Mouse (Mus musculus): ENCODE measurements around the gene Ndel1. TPM values are rescaled to one million over a fixed set of nuclear protein-coding genes. Genes with fewer than 3 reads are reported as not detected.

Ndel1 gene
- total RNA-seq (2014; rRNA removed): 41.3 and 45.8 TPM in 2 replicates
- polyA plus RNA-seq (2012; rRNA removed): 27.5 and 33.8 TPM in 2 replicates

DNA sequence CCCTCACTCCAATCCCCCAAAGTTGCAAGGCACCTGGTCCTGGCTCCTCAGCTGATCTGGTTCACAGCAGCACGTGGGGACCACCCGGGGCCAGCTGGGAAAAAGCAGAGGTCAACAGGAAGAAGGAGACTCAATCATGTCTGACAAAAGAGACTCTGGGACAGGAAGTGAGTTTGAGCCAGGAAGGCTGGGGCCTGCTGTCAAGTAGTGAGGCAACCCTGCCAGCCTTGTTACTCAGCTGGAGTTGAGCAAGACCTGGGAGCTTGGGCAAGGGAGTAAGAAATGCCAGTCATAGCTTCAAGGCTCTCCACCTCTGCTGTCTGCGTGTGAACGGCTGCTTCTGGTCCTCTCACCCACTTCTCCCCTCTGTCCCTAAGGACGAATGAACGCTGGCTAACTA lies at the start of gene Ndel1:
Ndel1 (minus strand) TSS at position 111 of the 400 bp plus-strand sequence.
- H3K79me2 ChIP-seq (ENCODE audit: control insufficient read depth, insufficient read depth, low read length): no peaks in the 10 kb centered on the region
- no peak within 1 kb of the TSS for H3K4me3 ChIP-seq (ENCODE audit: insufficient read depth, low read depth, low read length)
- no peaks in the 10 kb centered on the region for H3K27me3 ChIP-seq (ENCODE audit: control insufficient read depth, insufficient read depth, low read length)
- H3K36me3 ChIP-seq (ENCODE audit: control insufficient read depth, insufficient read depth, low read length): no peaks in the 10 kb centered on the region
- WGBS: 44% methylated on average over 6 of the region's 6 CpGs
- DNase-seq (ENCODE audit: extremely low read depth, low read depth, low spot score): peak; percentile 79
- H3K4me1 ChIP-seq (ENCODE audit: control insufficient read depth, insufficient read depth, low read length): peaks cover 2% of the 10 kb centered on the region
- TF ChIP-seq CTCF (IDR thresholded peaks at IDR 0.05; ENCODE audit: low read depth, low read length) (no peak), POLR2A (IDR thresholded peaks at IDR 0.05; ENCODE audit: extremely low read depth, insufficient read depth, low read length) (no peak)
- H3K27ac ChIP-seq (replicated peaks; ENCODE audit: insufficient read depth, low read depth, low read length): no peak within 1 kb of the TSS
- no peak within 1 kb of the TSS for H3K9ac ChIP-seq (ENCODE audit: low read depth, low read length)

GRCm38 (mm10) chr11:68914566-68914965 lies 42.9 kb upstream of the Ndel1 start:
- Histone ChIP-seq H3K27ac (replicated peaks; ENCODE audit: insufficient read depth, low read depth, low read length) (no peak overlapping the region), H3K36me3 (ENCODE audit: control insufficient read depth, insufficient read depth, low read length) (no peaks in the 10 kb centered on the region), H3K4me3 (ENCODE audit: insufficient read depth, low read depth, low read length) (no peak overlapping the region), H3K79me2 (ENCODE audit: control insufficient read depth, insufficient read depth, low read length) (no peaks in the 10 kb centered on the region), H3K4me1 (ENCODE audit: control insufficient read depth, insufficient read depth, low read length) (no peaks in the 10 kb centered on the region), H3K27me3 (ENCODE audit: control insufficient read depth, insufficient read depth, low read length) (no peaks in the 10 kb centered on the region), H3K9ac (ENCODE audit: low read depth, low read length) (no peak overlapping the region)
- DNase-seq (ENCODE audit: extremely low read depth, low read depth, low spot score): no peak
- no peak for TF ChIP-seq CTCF (IDR thresholded peaks at IDR 0.05; ENCODE audit: low read depth, low read length)
- no peak for TF ChIP-seq POLR2A (IDR thresholded peaks at IDR 0.05; ENCODE audit: extremely low read depth, insufficient read depth, low read length)
- 90% methylated on average over 4 of the region's 4 CpGs for WGBS

DNA sequence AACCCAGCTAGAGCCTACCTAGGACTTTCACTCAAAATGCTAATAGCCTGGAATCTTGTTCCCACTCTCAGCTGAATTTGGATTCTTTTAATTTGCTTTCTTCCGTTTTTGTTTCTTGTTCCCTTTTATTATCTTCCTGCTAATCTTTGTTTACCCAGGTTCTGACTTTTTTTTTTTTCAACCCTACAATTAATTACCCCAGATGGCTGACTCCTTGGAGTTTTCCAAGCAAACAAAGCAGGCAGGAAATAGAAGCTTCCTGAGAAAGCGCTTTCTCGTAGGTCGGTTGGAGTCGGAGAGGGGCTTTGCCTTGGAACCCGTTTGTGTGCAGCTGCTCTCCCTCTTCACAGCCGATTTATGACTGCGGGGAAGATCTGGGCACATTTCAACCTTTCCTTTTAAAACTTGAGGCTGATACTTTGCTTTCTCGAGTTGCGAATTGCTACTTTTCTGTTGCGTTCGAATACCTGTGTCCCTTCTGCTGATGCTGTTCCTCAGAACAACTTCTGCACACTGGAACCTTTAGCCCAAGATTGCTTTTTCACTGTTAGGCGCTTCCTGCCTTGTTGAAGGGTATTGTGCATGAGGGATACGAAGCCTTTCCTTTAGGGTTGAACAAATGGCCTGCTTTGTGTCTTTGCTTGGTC lies 40.0 kb upstream of the Ndel1 start:
- Histone ChIP-seq H3K27me3 (ENCODE audit: control insufficient read depth, insufficient read depth, low read length) (no peaks in the 10 kb centered on the region), H3K4me1 (ENCODE audit: control insufficient read depth, insufficient read depth, low read length) (no peaks in the 10 kb centered on the region), H3K4me3 (ENCODE audit: insufficient read depth, low read depth, low read length) (no peak overlapping the region), H3K27ac (replicated peaks; ENCODE audit: insufficient read depth, low read depth, low read length) (no peak overlapping the region), H3K79me2 (ENCODE audit: control insufficient read depth, insufficient read depth, low read length) (no peaks in the 10 kb centered on the region), H3K9ac (ENCODE audit: low read depth, low read length) (no peak overlapping the region), H3K36me3 (ENCODE audit: control insufficient read depth, insufficient read depth, low read length) (no peaks in the 10 kb centered on the region)
- TF ChIP-seq POLR2A (IDR thresholded peaks at IDR 0.05; ENCODE audit: extremely low read depth, insufficient read depth, low read length) (no peak), CTCF (IDR thresholded peaks at IDR 0.05; ENCODE audit: low read depth, low read length) (no peak)
- 42% methylated on average over 14 of the region's 14 CpGs for WGBS
- no peak for DNase-seq (ENCODE audit: extremely low read depth, low read depth, low spot score)

DNA sequence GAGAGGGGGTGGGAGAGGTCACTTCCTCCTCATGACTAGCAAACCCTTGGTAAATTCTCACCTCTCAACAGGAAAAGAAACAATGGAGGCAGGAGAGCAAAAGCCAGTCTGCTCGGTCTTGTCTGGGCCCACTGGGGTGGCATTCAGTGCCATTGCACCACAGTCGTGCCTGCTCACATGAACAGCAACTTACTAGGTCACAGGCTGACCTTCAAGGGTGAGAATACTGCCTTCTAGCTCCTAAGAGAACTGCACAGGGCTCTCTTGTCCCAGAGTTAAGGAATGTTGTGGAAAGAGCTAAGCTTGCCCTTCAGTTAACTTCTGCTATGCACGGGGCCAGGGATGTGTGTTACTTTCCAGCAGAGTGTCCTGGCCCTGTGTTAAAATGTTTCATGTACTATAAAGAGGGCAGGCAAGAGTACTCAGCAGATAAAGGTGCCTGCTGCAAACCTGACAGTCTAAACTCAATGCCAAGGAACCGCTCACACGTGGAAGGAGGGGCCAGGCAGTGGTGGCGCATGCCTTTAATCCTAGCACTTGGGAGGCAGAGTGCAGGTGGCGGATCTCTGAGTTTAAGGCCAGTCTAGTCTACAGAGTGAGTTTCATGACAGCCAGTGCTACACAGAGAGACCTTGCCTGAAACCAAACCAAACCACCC lies 37.3 kb upstream of the Ndel1 start:
- H3K4me1 ChIP-seq (ENCODE audit: control insufficient read depth, insufficient read depth, low read length): peaks cover 2% of the 10 kb centered on the region; the same call in 1 of the 2 replicates
- no peak overlapping the region for H3K9ac ChIP-seq (ENCODE audit: low read depth, low read length)
- H3K36me3 ChIP-seq (ENCODE audit: control insufficient read depth, insufficient read depth, low read length): peaks cover 22% of the 10 kb centered on the region
- H3K27ac ChIP-seq (replicated peaks; ENCODE audit: insufficient read depth, low read depth, low read length): no peak overlapping the region
- H3K27me3 ChIP-seq (ENCODE audit: control insufficient read depth, insufficient read depth, low read length): no peaks in the 10 kb centered on the region
- no peak overlapping the region for H3K4me3 ChIP-seq (ENCODE audit: insufficient read depth, low read depth, low read length)
- DNase-seq (ENCODE audit: extremely low read depth, low read depth, low spot score): no peak
- H3K79me2 ChIP-seq (ENCODE audit: control insufficient read depth, insufficient read depth, low read length): no peaks in the 10 kb centered on the region
- 85% methylated on average over 7 of the region's 7 CpGs for WGBS
- no peak for TF ChIP-seq POLR2A (IDR thresholded peaks at IDR 0.05; ENCODE audit: extremely low read depth, insufficient read depth, low read length)
- no peak for TF ChIP-seq CTCF (IDR thresholded peaks at IDR 0.05; ENCODE audit: low read depth, low read length)

- Histone ChIP-seq H3K4me1 (ENCODE audit: control insufficient read depth, insufficient read depth, low read length) (peaks cover 2% of the 10 kb centered on the region; the same call in 1 of the 2 replicates), H3K27ac (replicated peaks; ENCODE audit: insufficient read depth, low read depth, low read length) (no peak overlapping the region), H3K79me2 (ENCODE audit: control insufficient read depth, insufficient read depth, low read length) (no peaks in the 10 kb centered on the region), H3K27me3 (ENCODE audit: control insufficient read depth, insufficient read depth, low read length) (no peaks in the 10 kb centered on the region), H3K36me3 (ENCODE audit: control insufficient read depth, insufficient read depth, low read length) (peaks cover 35% of the 10 kb centered on the region), H3K4me3 (ENCODE audit: insufficient read depth, low read depth, low read length) (no peak overlapping the region), H3K9ac (ENCODE audit: low read depth, low read length) (no peak overlapping the region)
- WGBS: 96% methylated on average over 3 of the region's 3 CpGs
- DNase-seq (ENCODE audit: extremely low read depth, low read depth, low spot score): no peak
- no peak for TF ChIP-seq POLR2A (IDR thresholded peaks at IDR 0.05; ENCODE audit: extremely low read depth, insufficient read depth, low read length)
- no peak for TF ChIP-seq CTCF (IDR thresholded peaks at IDR 0.05; ENCODE audit: low read depth, low read length)
Observed at GRCm38 (mm10) chr11:68907251-68907650, 35.6 kb upstream of the Ndel1 start.

DNA sequence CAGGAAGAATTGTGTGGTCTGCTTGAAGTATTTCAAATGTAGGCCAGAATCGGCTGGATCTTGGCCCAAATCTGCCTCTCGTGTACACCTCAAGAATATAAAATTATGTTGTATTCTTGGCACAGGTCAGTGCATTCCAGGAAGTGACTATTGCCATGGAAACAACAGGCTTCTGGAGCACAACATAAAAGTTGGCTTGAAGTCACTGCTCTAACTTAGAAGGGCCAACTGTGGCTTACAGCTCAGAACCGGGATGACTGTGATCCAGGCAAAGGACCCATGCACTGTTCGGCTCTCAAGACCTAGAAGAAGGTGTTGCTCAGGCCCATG lies 34.8 kb upstream of the Ndel1 start:
- DNase-seq (ENCODE audit: extremely low read depth, low read depth, low spot score): no peak
- no peak overlapping the region for H3K4me3 ChIP-seq (ENCODE audit: insufficient read depth, low read depth, low read length)
- H3K79me2 ChIP-seq (ENCODE audit: control insufficient read depth, insufficient read depth, low read length): no peaks in the 10 kb centered on the region
- 75% methylated on average over 4 of the region's 4 CpGs for WGBS
- peaks cover 2% of the 10 kb centered on the region; the same call in 1 of the 2 replicates for H3K4me1 ChIP-seq (ENCODE audit: control insufficient read depth, insufficient read depth, low read length)
- H3K27me3 ChIP-seq (ENCODE audit: control insufficient read depth, insufficient read depth, low read length): no peaks in the 10 kb centered on the region
- peaks cover 35% of the 10 kb centered on the region for H3K36me3 ChIP-seq (ENCODE audit: control insufficient read depth, insufficient read depth, low read length)
- no peak overlapping the region for H3K27ac ChIP-seq (replicated peaks; ENCODE audit: insufficient read depth, low read depth, low read length)
- TF ChIP-seq POLR2A (IDR thresholded peaks at IDR 0.05; ENCODE audit: extremely low read depth, insufficient read depth, low read length): no peak
- TF ChIP-seq CTCF (IDR thresholded peaks at IDR 0.05; ENCODE audit: low read depth, low read length): no peak
- no peak overlapping the region for H3K9ac ChIP-seq (ENCODE audit: low read depth, low read length)
